Mouse (Mus musculus) megakaryocyte, embryonic 14.5 days (primary cell): ENCODE results near the gene Bnip3.

Experiments
- FLI1 ChIP-seq: IDR thresholded peaks from 2 replicates; pipeline ENCODE4 v1.6.1; 2012; ENCODE audit warnings: low read length, inconsistent platforms, mixed read lengths
- GATA1 ChIP-seq: IDR thresholded peaks from 3 replicates; pipeline ENCODE4 v1.6.1; 2012; ENCODE audit warnings: mixed read lengths, low read length, inconsistent platforms, borderline replicate concordance

- no peak for TF ChIP-seq FLI1
- TF ChIP-seq GATA1 = no peak
Measured at GRCm38 (mm10) chr7:138875031-138875430, 34.3 kb downstream of the Bnip3 start.
